Comparison of ENCODE assay signal across 11 mouse cellular contexts in genomic region chr11:22481639-22482361, GRCm38 (mm10). TPM values are rescaled to one million over a fixed set of nuclear protein-coding genes. Genes with fewer than 3 reads are reported as not detected.
DNase-seq lines count a peak whose midpoint lies in the region; ATAC-seq and TF ChIP-seq lines count a peak whose summit lies in the region.
"Had no signal": no experiment of that assay in that cellular context is flagged by ENCODE, and none has a peak within 500 bp of the region (broad histone marks: within the 10 kb centered on the region; RNA-seq: fewer than 3 reads in every experiment).

No protein-coding gene starts in this region.

- no peak for TF ChIP-seq CTCF in heart, postnatal 0 days (IDR thresholded peaks at IDR 0.05; ENCODE audit: low read depth)
- TF ChIP-seq CTCF in midbrain, postnatal 0 days (IDR thresholded peaks at IDR 0.05) = no peak

- DNase-seq in heart, postnatal 0 days (ENCODE audit: low spot score) = peak; percentile 8
- no peak for DNase-seq in heart, adult 18-20 months
- peak; percentile 53 for DNase-seq in midbrain, postnatal 0 days (ENCODE audit: low spot score)
- DNase-seq in midbrain, embryonic 11.5 days (ENCODE audit: low spot score, missing footprints) = no peak
- no peak for DNase-seq in testis, postnatal 10 days (ENCODE audit: low spot score)
- DNase-seq: heart, postnatal 14 days; kidney, adult 8-10 months; liver had no signal

- no peak for TF ChIP-seq EP300 in heart, postnatal 0 days (IDR thresholded peaks at IDR 0.05; ENCODE audit: low read depth)

- no peaks in the 10 kb centered on the region for H3K4me1 ChIP-seq in heart, postnatal 0 days (ENCODE audit: control insufficient read depth, insufficient read depth)
- H3K4me1 ChIP-seq in midbrain, postnatal 0 days (ENCODE audit: insufficient read depth, low read length) = 0 out of 2 replicates have a peak, but pooled peaks cover 2% of the 10 kb centered on the region
- H3K4me1 ChIP-seq in midbrain, embryonic 11.5 days (ENCODE audit: control insufficient read depth, insufficient read depth, low read length) = no peaks in the 10 kb centered on the region
- H3K4me1 ChIP-seq in embryonic facial prominence, embryonic 13.5 days = peaks cover 18% of the 10 kb centered on the region
- peaks cover 15% of the 10 kb centered on the region for H3K4me1 ChIP-seq in limb, embryonic 15.5 days
- no peaks in the 10 kb centered on the region for H3K4me1 ChIP-seq in kidney, embryonic 14.5 days (ENCODE audit: control insufficient read depth, insufficient read depth, low read length)

- H3K27ac ChIP-seq in heart, postnatal 0 days (ENCODE audit: low read depth) = no peak overlapping the region
- H3K27ac ChIP-seq in midbrain, postnatal 0 days (ENCODE audit: low read depth, low read length) = no peak overlapping the region
- H3K27ac ChIP-seq in midbrain, embryonic 11.5 days (ENCODE audit: low read depth, low read length) = no peak overlapping the region
- H3K27ac ChIP-seq in embryonic facial prominence, embryonic 13.5 days = peak overlapping the region; percentile 78
- H3K27ac ChIP-seq in limb, embryonic 15.5 days = peak overlapping the region; percentile 84
- H3K27ac ChIP-seq in kidney, embryonic 14.5 days (ENCODE audit: low read depth, low read length) = no peak overlapping the region

- no peaks in the 10 kb centered on the region for H3K36me3 ChIP-seq in heart, postnatal 0 days (replicated peaks; ENCODE audit: control insufficient read depth, insufficient read depth, low read length)
- no peaks in the 10 kb centered on the region for H3K36me3 ChIP-seq in midbrain, postnatal 0 days (ENCODE audit: insufficient read depth, low read length)
- H3K36me3 ChIP-seq in midbrain, embryonic 11.5 days (ENCODE audit: control insufficient read depth, insufficient read depth, low read length) = no peaks in the 10 kb centered on the region
- H3K36me3 ChIP-seq in embryonic facial prominence, embryonic 13.5 days = no peaks in the 10 kb centered on the region
- H3K36me3 ChIP-seq in limb, embryonic 15.5 days = no peaks in the 10 kb centered on the region
- no peaks in the 10 kb centered on the region for H3K36me3 ChIP-seq in kidney, embryonic 14.5 days (ENCODE audit: control insufficient read depth, insufficient read depth, low read length)

- no peaks in the 10 kb centered on the region for H3K9me3 ChIP-seq in heart, postnatal 0 days (replicated peaks; ENCODE audit: control insufficient read depth, low read length)
- no peaks in the 10 kb centered on the region for H3K9me3 ChIP-seq in midbrain, postnatal 0 days (ENCODE audit: low read length)
- H3K9me3 ChIP-seq in midbrain, embryonic 11.5 days (ENCODE audit: control insufficient read depth, low read length) = no peaks in the 10 kb centered on the region
- H3K9me3 ChIP-seq in embryonic facial prominence, embryonic 13.5 days = no peaks in the 10 kb centered on the region
- no peaks in the 10 kb centered on the region for H3K9me3 ChIP-seq in limb, embryonic 15.5 days
- H3K9me3 ChIP-seq in kidney, embryonic 14.5 days (ENCODE audit: control insufficient read depth, low read length) = no peaks in the 10 kb centered on the region

- H3K4me2 ChIP-seq in heart, postnatal 0 days (ENCODE audit: low read depth, low read length) = no peak overlapping the region
- no peak overlapping the region for H3K4me2 ChIP-seq in midbrain, postnatal 0 days (ENCODE audit: low read depth, low read length, poor library complexity, severe bottlenecking)
- H3K4me2 ChIP-seq in midbrain, embryonic 11.5 days = no peak overlapping the region
- no peak overlapping the region for H3K4me2 ChIP-seq in embryonic facial prominence, embryonic 13.5 days
- H3K4me2 ChIP-seq in limb, embryonic 15.5 days = no peak overlapping the region
- H3K4me2 ChIP-seq in kidney, embryonic 14.5 days (replicated peaks; ENCODE audit: low read depth, low read length) = no peak overlapping the region

- H3K27me3 ChIP-seq in heart, postnatal 0 days (ENCODE audit: control insufficient read depth, insufficient read depth, low read length) = no peaks in the 10 kb centered on the region
- no peaks in the 10 kb centered on the region for H3K27me3 ChIP-seq in midbrain, postnatal 0 days (ENCODE audit: insufficient read depth, low read length)
- no peaks in the 10 kb centered on the region for H3K27me3 ChIP-seq in midbrain, embryonic 11.5 days (ENCODE audit: control insufficient read depth, insufficient read depth, low read length)
- no peaks in the 10 kb centered on the region for H3K27me3 ChIP-seq in embryonic facial prominence, embryonic 13.5 days
- H3K27me3 ChIP-seq in limb, embryonic 15.5 days = no peaks in the 10 kb centered on the region
- H3K27me3 ChIP-seq in kidney, embryonic 14.5 days (ENCODE audit: control insufficient read depth, insufficient read depth, low read length) = no peaks in the 10 kb centered on the region

- ATAC-seq in heart, postnatal 0 days (ENCODE audit: insufficient read depth, low read depth) = no peak
- ATAC-seq in midbrain, postnatal 0 days (ENCODE audit: low FRiP score) = no peak
- ATAC-seq in midbrain, embryonic 11.5 days (ENCODE audit: low FRiP score) = no peak
- 0 out of 2 replicates have a peak, but pooled peaks have one; percentile 26 for ATAC-seq in embryonic facial prominence, embryonic 13.5 days (ENCODE audit: insufficient number of reproducible peaks, insufficient read depth, low FRiP score, low TSS enrichment, low read depth)
- ATAC-seq in limb, embryonic 15.5 days (ENCODE audit: insufficient number of reproducible peaks, low FRiP score, low TSS enrichment, low read depth) = peak; percentile 83
- no peak for ATAC-seq in kidney, embryonic 14.5 days (ENCODE audit: low FRiP score, low TSS enrichment)

- no peak overlapping the region for H3K9ac ChIP-seq in heart, postnatal 0 days (replicated peaks; ENCODE audit: low read depth, low read length)
- no peak overlapping the region for H3K9ac ChIP-seq in midbrain, postnatal 0 days (replicated peaks; ENCODE audit: low read length, poor library complexity, severe bottlenecking)
- no peak overlapping the region for H3K9ac ChIP-seq in midbrain, embryonic 11.5 days (ENCODE audit: low read length)
- H3K9ac ChIP-seq in embryonic facial prominence, embryonic 13.5 days = no peak overlapping the region
- no peak overlapping the region for H3K9ac ChIP-seq in limb, embryonic 15.5 days
- H3K9ac ChIP-seq in kidney, embryonic 14.5 days (ENCODE audit: low read depth, low read length) = no peak overlapping the region

- 67% methylated on average over 1 of the region's 1 CpGs for WGBS in heart, postnatal 0 days
- WGBS in midbrain, postnatal 0 days = 89% methylated on average over 1 of the region's 1 CpGs
- WGBS in midbrain, embryonic 11.5 days = 89% methylated on average over 1 of the region's 1 CpGs
- 62% methylated on average over 1 of the region's 1 CpGs for WGBS in embryonic facial prominence, embryonic 13.5 days
- WGBS in limb, embryonic 15.5 days = 64% methylated on average over 1 of the region's 1 CpGs
- 70% methylated on average over 1 of the region's 1 CpGs for WGBS in kidney, embryonic 14.5 days

- H3K4me3 ChIP-seq in heart, postnatal 0 days (ENCODE audit: low read depth, low read length) = no peak overlapping the region
- H3K4me3 ChIP-seq in midbrain, postnatal 0 days (ENCODE audit: low read depth, low read length) = no peak overlapping the region
- H3K4me3 ChIP-seq in midbrain, embryonic 11.5 days (ENCODE audit: low read depth, low read length) = no peak overlapping the region
- no peak overlapping the region for H3K4me3 ChIP-seq in embryonic facial prominence, embryonic 13.5 days
- H3K4me3 ChIP-seq in limb, embryonic 15.5 days = no peak overlapping the region
- no peak overlapping the region for H3K4me3 ChIP-seq in kidney, embryonic 14.5 days (ENCODE audit: low read length)

RNA-seq across cellular contexts. Expression of gene Tmem17, which starts 30.1 kb away (rescaled TPM):
- total RNA-seq in heart, postnatal 0 days (2014; rRNA removed; ENCODE audit: low replicate concordance) = 9.4 and 19.0 TPM in 2 replicates
- 9.4 and 10.0 TPM in 2 replicates for polyA plus RNA-seq in heart, postnatal 0 days (2015; fragmentation: Nextera tagmentation; extraction: Ambion mirVana)
- 1 to 10 TPM; 1.6 to 3.4 TPM for total RNA-seq in heart, adult 18-20 months (2021)
- 18.0 and 28.0 TPM in 2 replicates for total RNA-seq in midbrain, postnatal 0 days (2014; rRNA removed)
- polyA plus RNA-seq in midbrain, postnatal 0 days (2015; fragmentation: Nextera tagmentation; extraction: Ambion mirVana) = 24.7 and 26.0 TPM in 2 replicates
- polyA plus RNA-seq in midbrain, embryonic 11.5 days (2014; fragmentation: Nextera tagmentation; extraction: Ambion mirVana) = 15.8 and 16.7 TPM in 2 replicates
- 12.9 and 13.8 TPM in 2 replicates for polyA plus RNA-seq in embryonic facial prominence, embryonic 13.5 days (2015; fragmentation: Nextera tagmentation; extraction: Ambion mirVana)
- polyA plus RNA-seq in limb, embryonic 15.5 days (2015; fragmentation: Nextera tagmentation; extraction: Ambion mirVana) = 13.4 and 16.0 TPM in 2 replicates
- polyA plus RNA-seq in kidney, embryonic 14.5 days (2014; fragmentation: Nextera tagmentation; extraction: Ambion mirVana) = 14.1 and 15.8 TPM in 2 replicates

Comparison
In these comparisons a context has a peak if more than half of its experiments do, and no peak if none do; other contexts are left out.
1. DNase-seq: peak in heart, postnatal 0 days (single experiment) and midbrain, postnatal 0 days (single experiment); none in heart, adult 18-20 months (0 of 2), midbrain, embryonic 11.5 days (single experiment) and testis, postnatal 10 days (single experiment).
2. ATAC-seq: peak in embryonic facial prominence, embryonic 13.5 days (single experiment) and limb, embryonic 15.5 days (single experiment); none in heart, postnatal 0 days (single experiment), midbrain, postnatal 0 days (single experiment), midbrain, embryonic 11.5 days (single experiment) and kidney, embryonic 14.5 days (single experiment).
3. H3K27ac ChIP-seq: peak in embryonic facial prominence, embryonic 13.5 days (single experiment) and limb, embryonic 15.5 days (single experiment); none in heart, postnatal 0 days (single experiment), midbrain, postnatal 0 days (single experiment), midbrain, embryonic 11.5 days (single experiment) and kidney, embryonic 14.5 days (single experiment).